ENCODE assay signal across 18 mouse cellular contexts in the genomic region with DNA sequence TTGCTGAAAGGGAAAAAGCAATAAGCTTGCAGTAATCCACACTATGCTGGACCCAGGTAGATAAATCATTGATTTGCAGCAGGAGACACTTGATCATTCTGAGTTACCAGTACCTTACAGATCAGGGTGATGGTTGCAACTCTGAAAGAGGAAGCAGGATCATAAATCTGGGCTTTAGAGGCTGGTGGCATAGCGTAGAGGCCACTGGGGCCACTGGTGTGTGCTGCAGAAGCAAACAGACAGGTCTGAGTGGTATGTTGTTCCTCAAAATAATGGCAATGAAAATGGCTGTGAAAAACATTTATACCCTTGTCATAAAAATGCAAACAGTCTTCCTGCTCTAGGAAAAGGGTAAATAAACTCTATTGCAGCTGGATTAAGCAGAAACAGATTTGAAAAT. TPM values are rescaled to one million over a fixed set of nuclear protein-coding genes. Genes with fewer than 3 reads are reported as not detected.
"Had no signal": no experiment of that assay in that cellular context is flagged by ENCODE, and none has a peak within 500 bp of the region (broad histone marks: within the 10 kb centered on the region; RNA-seq: fewer than 3 reads in every experiment).

No protein-coding gene starts in this region.

- H3K9me3 ChIP-seq: neural tube, embryonic 12.5 days; neural tube, embryonic 13.5 days; neural tube, embryonic 15.5 days; stomach, embryonic 15.5 days had no signal

- DNase-seq: retina, postnatal 1 day; right cerebral cortex, adult 18-20 months; right cerebral cortex, postnatal 14 days; right cerebral cortex, postnatal 25 days; right cerebral cortex, postnatal 4 days; spleen, adult 18-20 months; thymus, adult 18-20 months; thymus, adult 2 months; thymus, postnatal 14 days; thymus, postnatal 25 days; thymus, postnatal 36 days; thymus, postnatal 4 days had no signal

- H3K9ac ChIP-seq: neural tube, embryonic 12.5 days; neural tube, embryonic 13.5 days; neural tube, embryonic 15.5 days; stomach, embryonic 15.5 days had no signal

- H3K4me1 ChIP-seq: stomach, embryonic 15.5 days had no signal

- H3K27ac ChIP-seq: neural tube, embryonic 12.5 days; neural tube, embryonic 13.5 days; neural tube, embryonic 15.5 days; stomach, embryonic 15.5 days; stomach, postnatal 0 days had no signal

- H3K36me3 ChIP-seq: neural tube, embryonic 12.5 days; neural tube, embryonic 13.5 days; neural tube, embryonic 15.5 days; stomach, embryonic 15.5 days had no signal

- H3K4me3 ChIP-seq: neural tube, embryonic 12.5 days; neural tube, embryonic 13.5 days; neural tube, embryonic 15.5 days; stomach, embryonic 15.5 days had no signal

- H3K4me2 ChIP-seq: neural tube, embryonic 12.5 days; neural tube, embryonic 13.5 days; neural tube, embryonic 15.5 days; stomach, embryonic 15.5 days had no signal

RNA-seq across cellular contexts. Expression of gene Rai2, which starts 9.4 kb away (rescaled TPM):
- total RNA-seq: neutrophil, adult 5-6 weeks had no signal
